Comparison of ENCODE assay signal across 10 mouse cellular contexts in genomic region chr9:107692785-107693184, GRCm38 (mm10).
"Had no signal": no experiment of that assay in that cellular context is flagged by ENCODE, and none has a peak within 500 bp of the region (broad histone marks: within the 10 kb centered on the region; RNA-seq: fewer than 3 reads in every experiment).

No protein-coding gene starts in this region.

- H3K4me3 ChIP-seq: intestine, embryonic 15.5 days; limb, embryonic 12.5 days had no signal

- H3K9me3 ChIP-seq: intestine, embryonic 15.5 days; limb, embryonic 12.5 days had no signal

- H3K27me3 ChIP-seq: intestine, embryonic 15.5 days; limb, embryonic 12.5 days had no signal

- H3K27ac ChIP-seq: intestine, embryonic 15.5 days; limb, embryonic 12.5 days; liver, embryonic 14.5 days had no signal

- H3K9ac ChIP-seq: intestine, embryonic 15.5 days; limb, embryonic 12.5 days; liver, embryonic 14.5 days had no signal

- DNase-seq: kidney, adult 18-20 months; kidney, postnatal 14 days; layer of hippocampus, adult 9-11 months; layer of hippocampus, postnatal 36 days; lung, adult 18-20 months; right cerebral cortex, postnatal 4 days; spleen, adult 18-20 months had no signal

- ATAC-seq: intestine, embryonic 15.5 days had no signal

- H3K4me2 ChIP-seq: intestine, embryonic 15.5 days; limb, embryonic 12.5 days had no signal
